Mouse (Mus musculus) liver, postnatal 0 days (tissue): ENCODE data around the gene Hnf1b.
A peak's percentile ranks its signal among the peaks of the same experiment; 100 is the strongest.

Experiments used
- CTCF ChIP-seq: sonication (generic); IDR thresholded peaks from 2 replicates; pipeline ENCODE4 v1.5.1; 2016; ENCODE audit warnings: antibody characterized with exemption, low read depth
- EP300 ChIP-seq: IDR thresholded peaks from 2 replicates; pipeline ENCODE4 v1.6.1; 2016; ENCODE audit warnings: antibody characterized with exemption, low read depth, mild to moderate bottlenecking

- TF ChIP-seq CTCF (no peak), EP300 (peak; percentile 35; the same call in 1 of the 2 replicates)
Observed at GRCm38 (mm10) chr11:83896430-83897410, 46.9 kb downstream of the Hnf1b start.
